Mouse (Mus musculus): ENCODE results near the gene Nbr1. TPM values are rescaled to one million over a fixed set of nuclear protein-coding genes. Genes with fewer than 3 reads are reported as not detected.
A peak's percentile ranks its signal among the peaks of the same experiment; 100 is the strongest.
"Not testable (repeated sequence)": the region's sequence is repeated elsewhere in the genome, so short reads cannot be mapped to it uniquely, and the experiment has no call there.

Gene Nbr1
- total RNA-seq, 2 experiments from 2014 or later, result 134 to 138 TPM

DNA sequence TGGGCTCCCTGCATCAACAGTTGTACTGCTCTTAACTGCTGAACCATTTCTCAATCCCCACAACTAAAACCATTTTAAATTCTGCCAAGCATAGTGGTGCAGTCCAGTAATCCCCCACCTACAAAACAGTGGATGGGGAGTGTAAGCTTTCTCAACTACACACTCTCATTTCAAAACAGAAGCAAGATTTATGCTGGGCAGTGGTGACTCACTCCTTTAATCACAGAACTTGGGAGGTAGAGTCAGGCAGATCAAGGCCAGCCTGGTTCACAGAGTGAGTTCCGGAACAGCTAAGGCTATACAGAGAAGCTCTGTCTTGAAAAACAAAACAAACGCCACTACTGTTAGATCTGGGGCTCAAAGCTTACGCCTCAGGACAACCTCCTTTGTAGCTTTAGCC is 66.6 kb downstream of the Nbr1 start:
- no peak for DNase-seq (ENCODE audit: low spot score in 2 of 2)

- not testable (repeated sequence) for DNase-seq (ENCODE audit: low spot score in 2 of 2)
Measured at GRCm38 (mm10) chr11:101620022-101620655, 68.2 kb downstream of the Nbr1 start.

DNA sequence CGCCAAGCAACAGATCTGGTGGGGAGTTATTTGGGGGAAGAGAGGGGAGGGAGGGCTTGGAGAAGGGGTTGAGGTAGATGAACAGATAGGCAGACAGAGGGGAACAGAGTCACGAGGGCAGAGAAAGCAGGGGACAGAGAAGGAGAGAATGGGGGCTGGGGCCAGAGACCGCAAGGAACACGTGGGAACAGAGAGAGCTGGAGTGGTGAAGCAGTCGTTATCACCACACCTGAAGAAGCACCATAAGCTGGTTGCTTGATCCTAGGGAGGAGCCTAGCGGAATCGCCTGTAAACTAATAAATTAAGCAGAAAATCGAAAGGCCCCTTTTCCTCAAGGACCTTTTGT is 74.7 kb downstream of the Nbr1 start:
- DNase-seq (ENCODE audit: low spot score in 2 of 2), result no peak

DNA sequence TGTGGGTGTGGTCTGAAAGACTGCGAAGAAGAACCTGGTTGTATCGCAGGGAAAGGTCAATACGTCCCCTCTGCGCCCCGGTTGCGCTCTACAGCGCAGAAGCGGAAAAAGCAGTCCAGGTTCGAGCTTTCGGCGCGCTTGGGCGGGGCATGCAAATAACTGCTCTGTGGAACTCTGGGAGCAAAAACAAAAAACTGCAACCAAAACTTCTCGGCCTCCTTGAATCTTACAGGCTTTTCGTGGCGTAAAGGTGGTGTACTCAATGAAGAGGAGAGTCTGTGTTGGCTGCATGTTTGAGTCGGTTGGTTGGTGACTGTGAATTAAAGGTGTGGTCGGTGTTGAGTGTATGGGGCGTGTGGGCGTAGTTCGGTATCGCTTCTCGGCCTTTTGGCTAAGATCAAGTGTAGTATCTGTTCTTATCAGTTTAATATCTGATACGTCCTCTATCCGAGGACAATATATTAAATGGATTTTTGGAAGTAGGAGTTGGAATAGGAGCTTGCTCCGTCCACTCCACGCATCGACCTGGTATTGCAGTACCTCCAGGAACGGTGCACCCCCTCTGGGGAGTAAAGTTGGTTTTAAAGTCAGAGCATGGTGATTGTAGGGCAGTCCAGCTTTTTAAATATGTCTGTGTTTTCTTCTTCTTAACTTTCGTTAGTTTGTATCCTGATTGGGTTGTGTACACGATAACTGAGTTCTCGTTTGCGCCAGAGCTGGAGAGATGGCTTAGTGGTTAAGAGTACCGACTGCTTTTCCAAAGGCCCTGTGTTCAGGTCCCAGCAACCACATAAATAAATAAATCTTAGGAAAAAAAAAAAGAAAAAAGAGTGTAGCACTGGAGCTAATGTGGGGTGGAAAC is 75.3 kb downstream of the Nbr1 start, which contains the start of gene Rdm1:
Gene Rdm1, plus strand, starts transcription at position 201 of the 862 bp plus-strand sequence.
- DNase-seq (ENCODE audit: low spot score in 2 of 2), result peak; percentile 65 to 84

DNA sequence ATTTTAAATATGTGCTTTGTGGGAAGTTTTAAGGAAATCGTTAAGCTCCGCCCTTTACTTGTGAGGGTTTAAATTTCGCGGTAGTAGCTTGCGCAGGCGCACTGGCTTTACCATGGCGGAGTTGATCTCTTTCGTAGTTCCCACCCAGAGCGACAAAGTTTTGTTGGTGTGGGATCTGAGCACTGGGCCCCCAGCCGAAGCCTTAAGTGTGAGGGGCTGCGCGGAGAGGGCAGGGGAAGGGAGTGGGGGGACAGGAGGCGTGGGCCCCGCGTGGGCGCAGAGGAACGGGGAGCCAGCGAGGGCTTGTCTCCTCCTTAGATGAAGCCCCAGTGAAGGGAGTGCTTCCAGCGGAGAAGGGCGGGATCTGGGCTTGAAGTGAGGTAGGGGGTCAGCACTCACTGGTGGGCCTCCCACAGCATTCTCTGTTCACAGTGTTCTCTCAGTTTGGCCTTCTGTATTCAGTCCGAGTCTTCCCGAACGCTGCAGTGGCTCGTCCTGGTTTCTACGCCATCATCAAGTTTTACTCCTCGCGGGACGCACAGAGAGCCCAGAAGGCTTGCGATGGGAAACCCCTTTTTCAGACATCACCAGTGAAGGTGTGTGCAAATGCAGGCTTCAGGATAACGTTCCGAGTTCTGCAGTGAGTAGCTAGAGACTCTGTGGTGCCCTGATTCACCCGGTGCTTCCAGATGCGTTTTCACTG is 76.1 kb downstream of the Nbr1 start:
- peak; percentile 63 to 80 for DNase-seq (ENCODE audit: low spot score in 2 of 2)

GRCm38 (mm10) chr11:101628733-101629417 is 76.9 kb downstream of the Nbr1 start:
- not testable (repeated sequence) for DNase-seq (ENCODE audit: low spot score in 2 of 2)

Other genes starting within 250 kb of the Nbr1 start
- gene Becn1, start 249.9 kb upstream of the Nbr1 start, total RNA-seq (2021), result 100 to 1,000 TPM; 211 to 217 TPM
- 100 to 1,000 TPM; 118 to 127 TPM for gene Psme3, start 235.9 kb upstream of the Nbr1 start, total RNA-seq (2021)
- 1 to 10 TPM; 6.3 to 7.0 TPM for gene Aoc2, start 227.1 kb upstream of the Nbr1 start, total RNA-seq (2021)
- under 1 TPM; 0.36 to 0.47 TPM for gene Aoc3, start 221.5 kb upstream of the Nbr1 start, total RNA-seq (2021)
- gene G6pc, start 184.6 kb upstream of the Nbr1 start, total RNA-seq (2021), result not detected
- gene Aarsd1, start 134.5 kb upstream of the Nbr1 start, total RNA-seq (2021), result 10 to 100 TPM; 45.9 to 51.1 TPM
- 1 to 10 TPM; 6.3 to 6.4 TPM for gene Gm27029, start 127.4 kb upstream of the Nbr1 start, total RNA-seq (2021)
- gene Rundc1, start 127.1 kb upstream of the Nbr1 start, total RNA-seq (2021), result 10 to 100 TPM; 36.5 to 36.8 TPM
- gene Ptges3l, start 126.8 kb upstream of the Nbr1 start, total RNA-seq (2021), result 1 to 10 TPM in 1 of 2 experiments, under 1 TPM in 1; 0.99 to 2.0 TPM
- gene Rpl27, start 109.9 kb upstream of the Nbr1 start, total RNA-seq (2021), result 10 to 100 TPM; 40.7 to 42.5 TPM
- 1 to 10 TPM; 2.4 to 2.7 TPM for gene Ifi35, start 103.7 kb upstream of the Nbr1 start, total RNA-seq (2021)
- gene Rnd2, start 87.2 kb upstream of the Nbr1 start, total RNA-seq (2021), result 100 to 1,000 TPM; 111 to 120 TPM
- 10 to 100 TPM; 32.1 to 33.8 TPM for gene Vat1, start 85.9 kb upstream of the Nbr1 start, total RNA-seq (2021)
- gene Brca1, start 194 bp upstream of the Nbr1 start, total RNA-seq (2021), result 1 to 10 TPM in 1 of 2 experiments, under 1 TPM in 1; 0.56 to 1.0 TPM
- gene Tmem106a, start 30.1 kb downstream of the Nbr1 start, total RNA-seq (2021), result 1 to 10 TPM; 1.2 to 2.0 TPM
- gene Gm11634, start 47.1 kb downstream of the Nbr1 start, total RNA-seq (2021), result not detected
- gene Rdm1, start 75.0 kb downstream of the Nbr1 start, total RNA-seq (2021), result 10 to 100 TPM; 12.0 to 15.0 TPM
- gene Arl4d, start 113.4 kb downstream of the Nbr1 start, total RNA-seq (2021), result 10 to 100 TPM; 16.8 to 32.1 TPM
- gene Dhx8, start 180.8 kb downstream of the Nbr1 start, total RNA-seq (2021), result 10 to 100 TPM; 35.2 to 35.9 TPM
- gene Etv4, start 233.2 kb downstream of the Nbr1 start, total RNA-seq (2021), result 10 to 100 TPM in 1 of 2 experiments, 1 to 10 TPM in 1; 9.0 to 10.6 TPM